Mouse (Mus musculus) embryonic facial prominence, embryonic 11.5 days (tissue): ENCODE measurements around the gene Tmem63b. TPM values are rescaled to one million over a fixed set of nuclear protein-coding genes. Genes with fewer than 3 reads are reported as not detected.

Experiments used
- ATAC-seq: fragments of 200-750 bp; cut with Nextera tagmentation; replicated peaks from 2 replicates; pipeline ENCODE4 v1.8.0; 2017; ENCODE audit warnings: low read depth; ENCODE audit not compliant: insufficient number of reproducible peaks, low FRiP score, low TSS enrichment
- DNase-seq: peaks from one replicate; pipeline ENCODE4 v3.0.0-alpha.2; 2015; ENCODE audit warnings: low spot score
- H3K27ac ChIP-seq: fragments of 300-500 bp; sonication (generic); replicated peaks from 2 replicates; pipeline ENCODE4 v1.5.1; 2014; ENCODE audit warnings: mild to moderate bottlenecking, low read depth, low read length, control low read depth
- H3K27me3 ChIP-seq: fragments of 300-500 bp; sonication (generic); 2 replicates; pipeline ENCODE4 v1.6.1; 2014; ENCODE audit warnings: mild to moderate bottlenecking, low read length, moderate library complexity, mixed read lengths; ENCODE audit not compliant: control insufficient read depth, insufficient read depth
- H3K36me3 ChIP-seq: fragments of 300-500 bp; sonication (generic); replicated peaks from 2 replicates; pipeline ENCODE4 v1.6.1; 2014; ENCODE audit warnings: low read depth, mild to moderate bottlenecking, low read length, moderate library complexity, mixed read lengths; ENCODE audit not compliant: control insufficient read depth, insufficient read depth
- H3K4me1 ChIP-seq: fragments of 300-500 bp; sonication (generic); 2 replicates; pipeline ENCODE4 v1.6.1; 2014; ENCODE audit warnings: low read length, mixed read lengths; ENCODE audit not compliant: control insufficient read depth, insufficient read depth
- H3K4me2 ChIP-seq: fragments of 300-500 bp; sonication (generic); 2 replicates; pipeline ENCODE4 v1.6.1; 2014; ENCODE audit warnings: low read depth, mild to moderate bottlenecking, control low read depth, low read length, moderate library complexity
- H3K4me3 ChIP-seq: fragments of 300-500 bp; sonication (generic); 2 replicates; pipeline ENCODE4 v1.5.1; 2014; ENCODE audit warnings: low read depth, low read length, control low read depth
- H3K9ac ChIP-seq: fragments of 300-500 bp; sonication (generic); replicated peaks from 2 replicates; pipeline ENCODE4 v1.6.1; 2014; ENCODE audit warnings: mild to moderate bottlenecking, control low read depth, low read length
- H3K9me3 ChIP-seq: fragments of 300-500 bp; sonication (generic); replicated peaks from 2 replicates; pipeline ENCODE4 v1.6.1; 2016; ENCODE audit warnings: mild to moderate bottlenecking, low read length, inconsistent platforms, mixed read lengths; ENCODE audit not compliant: control insufficient read depth
- WGBS: fragments of 180-500 bp; shearing (Covaris S2); extraction: QIAGEN DNeasy Blood & Tissue Kit; methylation state at CpG from one replicate; pipeline ENCODE4 v1.1.7; 2014; 5-methylcytosine and 5-hydroxymethylcytosine counted together
- polyA plus RNA-seq: library from polyadenylated mRNA; unstranded; fragments of >200 nt; fragmentation: Nextera tagmentation; extraction: Ambion mirVana; gene quantifications from 2 replicates; pipeline ENCODE4 v1.2.1, GENCODE M21; 2014

Gene Tmem63b
- polyA plus RNA-seq, 1 experiment from 2014 or later = 23.5 TPM

DNA sequence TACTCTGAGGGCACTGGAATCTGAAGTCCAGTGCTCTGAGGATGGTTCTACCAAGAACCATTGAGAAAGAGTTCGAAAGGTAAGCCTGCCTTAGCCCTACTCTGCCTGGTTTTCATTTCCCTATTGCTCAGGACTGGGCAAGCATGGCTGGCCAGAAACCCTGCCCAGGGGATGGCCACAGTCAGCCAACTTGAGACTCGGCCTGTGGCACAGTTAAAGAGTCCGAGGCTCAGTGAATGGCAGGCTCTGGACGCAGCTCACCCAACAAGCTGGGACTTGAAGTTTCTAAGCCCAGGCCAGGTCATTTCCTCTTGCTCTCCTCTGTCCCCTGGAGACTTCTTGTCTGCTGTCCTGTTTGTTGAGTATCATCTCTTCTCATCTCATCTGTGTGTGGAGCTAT lies 44.0 kb upstream of the Tmem63b start:
- H3K27me3 ChIP-seq = no peaks in the 10 kb centered on the region
- no peaks in the 10 kb centered on the region for H3K9me3 ChIP-seq
- H3K27ac ChIP-seq = no peak overlapping the region
- H3K4me3 ChIP-seq = no peak overlapping the region
- H3K36me3 ChIP-seq = no peaks in the 10 kb centered on the region
- DNase-seq (no peak), ATAC-seq (no peak)
- no peak overlapping the region; the same call in 1 of the 2 replicates for H3K9ac ChIP-seq
- peaks cover 2% of the 10 kb centered on the region for H3K4me1 ChIP-seq
- 58% methylated on average over 4 of the region's 4 CpGs for WGBS
- no peak overlapping the region for H3K4me2 ChIP-seq

DNA sequence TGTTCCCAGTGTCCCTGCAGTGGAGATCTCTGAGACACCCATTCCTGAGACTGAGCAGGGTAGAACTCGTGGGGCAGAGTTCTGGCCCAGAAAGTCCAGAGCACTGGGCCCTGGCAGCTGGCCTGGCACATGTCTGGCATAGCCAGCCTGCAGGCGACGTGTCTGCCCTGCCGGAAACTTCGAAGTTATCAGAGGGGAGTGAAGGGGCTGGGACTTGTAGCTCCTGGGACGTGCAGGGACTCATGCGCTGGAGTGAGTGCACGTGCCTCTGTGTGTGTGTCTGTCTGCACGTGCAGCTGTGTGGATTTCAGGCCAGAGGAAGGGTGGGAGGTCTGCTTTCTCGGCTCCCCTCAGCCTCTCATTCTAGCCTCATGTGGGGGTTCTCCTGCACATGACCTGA lies 42.7 kb upstream of the Tmem63b start:
- Histone ChIP-seq H3K4me1 (peaks cover 2% of the 10 kb centered on the region), H3K4me3 (no peak overlapping the region), H3K27ac (no peak overlapping the region), H3K36me3 (no peaks in the 10 kb centered on the region), H3K9ac (no peak overlapping the region), H3K9me3 (no peaks in the 10 kb centered on the region), H3K27me3 (no peaks in the 10 kb centered on the region), H3K4me2 (no peak overlapping the region)
- ATAC-seq (no peak), DNase-seq (no peak)
- 53% methylated on average over 10 of the region's 10 CpGs for WGBS

GRCm38 (mm10) chr17:45727983-45728723 lies 41.4 kb upstream of the Tmem63b start:
- Histone ChIP-seq H3K27ac (no peak overlapping the region), H3K36me3 (no peaks in the 10 kb centered on the region), H3K4me2 (no peak overlapping the region), H3K9ac (no peak overlapping the region), H3K9me3 (no peaks in the 10 kb centered on the region), H3K27me3 (no peaks in the 10 kb centered on the region), H3K4me3 (no peak overlapping the region), H3K4me1 (no peaks in the 10 kb centered on the region; the same call in none of the 2 replicates)
- WGBS = 54% methylated on average over 8 of the region's 8 CpGs
- ATAC-seq = no peak
- DNase-seq = no peak

DNA sequence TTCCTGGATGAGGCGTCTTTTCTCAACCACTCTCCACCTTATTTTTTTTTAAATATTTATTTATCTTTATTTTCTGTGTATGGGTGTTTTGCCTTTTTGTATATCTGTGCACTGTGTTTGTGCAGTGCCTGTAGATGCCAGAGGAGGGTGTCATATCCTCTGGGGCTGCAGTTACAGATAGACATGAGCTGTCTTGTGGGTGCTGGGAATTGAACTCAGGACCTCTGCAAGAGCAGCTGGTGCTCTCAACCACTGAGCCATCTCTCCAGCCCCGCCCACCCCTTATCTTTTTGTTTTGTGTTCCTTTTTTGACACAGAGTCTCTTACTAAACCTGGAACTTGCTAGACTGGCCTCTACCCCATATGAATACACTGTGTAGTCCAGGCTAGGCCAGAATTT lies 40.8 kb upstream of the Tmem63b start:
- no peaks in the 10 kb centered on the region for H3K9me3 ChIP-seq
- H3K4me3 ChIP-seq = no peak overlapping the region
- WGBS = 83% methylated on average over 2 of the region's 2 CpGs
- no peaks in the 10 kb centered on the region for H3K36me3 ChIP-seq
- H3K9ac ChIP-seq = no peak overlapping the region
- ATAC-seq (no peak), DNase-seq (no peak)
- no peaks in the 10 kb centered on the region; the same call in none of the 2 replicates for H3K4me1 ChIP-seq
- no peak overlapping the region for H3K27ac ChIP-seq
- H3K4me2 ChIP-seq = no peak overlapping the region
- H3K27me3 ChIP-seq = no peaks in the 10 kb centered on the region

DNA sequence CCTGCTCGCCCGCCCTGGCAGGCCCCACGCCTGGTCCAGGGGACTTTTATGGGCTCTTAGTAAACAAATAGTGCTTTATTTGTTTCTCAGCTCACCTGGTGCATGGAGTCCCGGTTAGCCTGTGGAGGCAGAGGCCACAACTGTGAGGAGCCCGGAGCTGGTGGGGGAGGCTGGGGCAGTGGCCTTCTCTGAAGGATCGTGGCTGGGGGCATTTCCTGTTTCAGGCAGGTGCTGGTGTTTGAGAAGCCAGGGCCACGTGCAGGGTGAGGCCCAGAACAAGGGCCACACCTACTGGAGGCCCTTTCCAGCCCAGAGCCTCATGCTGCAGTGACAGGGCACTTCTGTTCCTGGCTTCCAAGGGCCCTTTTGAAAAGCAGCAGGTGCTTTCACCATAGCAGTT lies 39.5 kb upstream of the Tmem63b start:
- 64% methylated on average over 7 of the region's 7 CpGs for WGBS
- H3K27me3 ChIP-seq = no peaks in the 10 kb centered on the region
- H3K27ac ChIP-seq = no peak overlapping the region
- DNase-seq (no peak), ATAC-seq (no peak)
- H3K9me3 ChIP-seq = no peaks in the 10 kb centered on the region
- H3K36me3 ChIP-seq = no peaks in the 10 kb centered on the region
- H3K4me1 ChIP-seq = no peaks in the 10 kb centered on the region; the same call in none of the 2 replicates
- no peak overlapping the region for H3K9ac ChIP-seq
- no peak overlapping the region for H3K4me2 ChIP-seq
- H3K4me3 ChIP-seq = no peak overlapping the region

DNA sequence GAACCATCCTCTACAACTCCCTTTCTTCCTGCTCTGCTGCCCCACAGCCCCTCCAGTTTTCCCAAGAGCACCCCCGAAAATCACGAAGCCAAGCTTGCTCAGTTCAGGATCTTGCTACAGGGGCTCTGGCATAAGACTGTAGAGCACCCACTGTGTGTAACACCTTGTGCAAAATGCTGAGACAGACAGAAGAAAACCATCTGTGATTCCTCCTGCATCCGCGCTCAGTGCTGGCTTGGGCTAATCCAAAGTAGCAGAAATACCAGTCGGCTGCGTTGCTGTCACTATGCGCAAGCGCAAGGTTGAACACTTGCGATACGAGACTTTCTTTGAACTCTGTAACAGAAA lies 37.8 kb upstream of the Tmem63b start:
- Histone ChIP-seq H3K4me1 (no peaks in the 10 kb centered on the region; the same call in 1 of the 2 replicates), H3K9ac (no peak overlapping the region), H3K9me3 (no peaks in the 10 kb centered on the region), H3K36me3 (no peaks in the 10 kb centered on the region), H3K27ac (no peak overlapping the region), H3K4me3 (no peak overlapping the region), H3K4me2 (no peak overlapping the region), H3K27me3 (no peaks in the 10 kb centered on the region)
- ATAC-seq (no peak), DNase-seq (no peak)
- WGBS = 85% methylated on average over 10 of the region's 10 CpGs

DNA sequence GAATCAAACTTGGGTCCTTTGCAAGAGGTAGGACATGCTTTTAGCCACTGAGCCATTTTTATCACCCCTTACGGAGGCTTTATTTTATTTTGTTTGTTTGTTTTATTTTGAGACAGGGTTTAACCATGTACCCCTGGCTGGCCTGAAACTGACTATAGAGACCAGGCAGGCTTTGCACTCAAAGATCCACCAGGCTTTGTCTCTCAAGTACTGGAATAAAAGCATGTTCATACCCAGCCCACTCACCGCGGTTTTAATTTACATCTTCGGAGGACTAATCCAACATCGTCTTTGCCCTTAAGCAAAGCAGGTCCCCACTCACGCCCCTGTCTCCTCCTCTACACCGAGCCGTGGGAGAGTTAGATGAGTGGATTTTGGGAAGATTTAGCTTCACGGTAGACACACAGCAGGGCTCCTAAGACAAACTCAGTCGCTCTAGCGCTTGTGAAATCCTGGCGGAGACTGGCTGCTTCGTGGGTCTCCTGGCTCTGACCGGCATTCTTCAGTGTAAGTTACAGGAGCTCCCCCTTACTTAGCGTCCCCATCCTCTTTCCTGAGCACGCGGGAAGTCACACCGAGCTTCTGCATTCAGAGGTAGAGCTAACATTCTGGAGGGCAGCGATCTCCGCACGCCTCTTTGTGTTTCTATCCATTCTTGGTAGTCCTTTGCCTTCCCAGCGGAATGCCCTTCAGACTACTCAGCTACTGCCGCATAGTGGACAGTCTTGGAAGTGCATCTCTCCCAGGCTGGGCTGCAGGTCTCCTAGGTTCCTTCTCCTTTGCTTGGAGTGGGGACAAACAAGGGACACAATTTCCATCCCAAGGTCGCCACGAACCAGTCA lies 37.2 kb upstream of the Tmem63b start:
- H3K27ac ChIP-seq = 0 out of 2 replicates have a peak overlapping the region, but pooled peaks have one; percentile 22
- WGBS = 6% methylated on average over 25 of the region's 25 CpGs
- peak; percentile 95 for DNase-seq

DNA sequence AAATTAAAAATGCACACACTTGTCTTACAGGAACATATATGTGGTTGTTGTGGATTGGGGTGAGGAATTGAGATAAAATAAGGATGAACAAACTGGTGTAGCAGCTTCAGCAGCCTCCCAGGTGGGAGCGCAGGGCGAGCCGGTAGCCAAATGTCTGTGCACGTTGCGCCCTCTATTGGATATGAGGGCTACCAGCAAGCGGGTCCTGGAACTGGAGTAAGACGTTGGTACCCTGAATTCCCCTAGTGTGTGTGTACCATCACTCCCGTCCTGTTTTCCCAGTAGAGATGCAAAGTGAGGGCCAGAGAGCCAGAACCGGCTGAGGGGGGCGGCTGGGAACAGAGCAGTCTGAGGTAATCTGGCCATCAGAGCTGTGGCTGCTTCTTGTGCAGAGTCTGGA lies 31.6 kb upstream of the Tmem63b start:
- Histone ChIP-seq H3K4me1 (no peaks in the 10 kb centered on the region), H3K27me3 (no peaks in the 10 kb centered on the region), H3K9me3 (no peaks in the 10 kb centered on the region), H3K36me3 (no peaks in the 10 kb centered on the region), H3K4me2 (no peak overlapping the region), H3K4me3 (no peak overlapping the region), H3K27ac (no peak overlapping the region), H3K9ac (no peak overlapping the region)
- DNase-seq = peak; percentile 75
- 5% methylated on average over 10 of the region's 10 CpGs for WGBS
- ATAC-seq = 0 out of 2 replicates have a peak, but pooled peaks have one; percentile 24

More for the DNA sequence above, 37.2 kb upstream of the Tmem63b start:
- Histone ChIP-seq H3K9me3 (no peaks in the 10 kb centered on the region), H3K27me3 (no peaks in the 10 kb centered on the region), H3K36me3 (no peaks in the 10 kb centered on the region), H3K9ac (peak overlapping the region; percentile 87), H3K4me2 (peak overlapping the region; percentile 71), H3K4me3 (peak overlapping the region; percentile 47), H3K4me1 (no peaks in the 10 kb centered on the region)
- ATAC-seq = peak; percentile 41; the same call in 1 of the 2 replicates
